Mouse (Mus musculus) urinary bladder, postnatal 36 days (tissue): ENCODE measurements around the gene Sec14l4.
A peak's percentile ranks its signal among the peaks of the same experiment; 100 is the strongest.

Experiments used
- DNase-seq, 2 experiments: peaks; one replicate each; pipeline ENCODE4 v3.0.0; 2022; ENCODE audit warnings: low spot score in 2 of 2, mixed read lengths in 1 of 2

Sec14l4 gene

GRCm38 (mm10) chr11:4078267-4078933 lies 47.1 kb downstream of the Sec14l4 start:
- no peak for DNase-seq

- DNase-seq: peak in 1 of 2 experiments; percentile 47
These were observed 49.0 kb downstream of the Sec14l4 start for GRCm38 (mm10) chr11:4080219-4080618.

GRCm38 (mm10) chr11:4083316-4084078 lies 52.2 kb downstream of the Sec14l4 start:
- DNase-seq: peak in 1 of 2 experiments; percentile 38

GRCm38 (mm10) chr11:4086246-4086645 lies 55.0 kb downstream of the Sec14l4 start:
- no peak for DNase-seq

- DNase-seq: no peak
These were observed 56.0 kb downstream of the Sec14l4 start for GRCm38 (mm10) chr11:4087267-4087666.

GRCm38 (mm10) chr11:4093459-4094377 lies 62.5 kb downstream of the Sec14l4 start:
- DNase-seq: no peak

- peak in 1 of 2 experiments; percentile 56 for DNase-seq
These were observed 63.3 kb downstream of the Sec14l4 start for GRCm38 (mm10) chr11:4094378-4095170.

GRCm38 (mm10) chr11:4095171-4096053 lies 64.2 kb downstream of the Sec14l4 start, which contains the start of gene Mtfp1:
Gene Mtfp1 (minus strand): TSS chr11:4095445.
- peak in 1 of 2 experiments; percentile 49 for DNase-seq

GRCm38 (mm10) chr11:4096054-4096984 lies 65.1 kb downstream of the Sec14l4 start:
- DNase-seq: peak; percentile 96 to 99

GRCm38 (mm10) chr11:4097091-4097621 lies 65.9 kb downstream of the Sec14l4 start:
- DNase-seq: no peak
